Mouse (Mus musculus): ENCODE results near the gene Zfp553.
A peak's percentile ranks its signal among the peaks of the same experiment; 100 is the strongest.

- TF ChIP-seq CTCF (IDR thresholded peaks at IDR 0.05; ENCODE audit: control insufficient read depth, insufficient read depth, low read length) (peak; percentile 34), POLR2A (IDR thresholded peaks at IDR 0.05; ENCODE audit: borderline replicate concordance, control insufficient read depth, low read depth, low read length) (no peak)
Observed at GRCm38 (mm10) chr7:127252414-127252813, 19.6 kb downstream of the Zfp553 start.

Measured in bone marrow, adult 2 months (tissue).